Mouse (Mus musculus) stomach, postnatal 0 days (tissue): Measurements from ENCODE around the gene Ncam1. TPM values are rescaled to one million over a fixed set of nuclear protein-coding genes. Genes with fewer than 3 reads are reported as not detected.

ENCODE experiments used
- ATAC-seq: fragments of 200-750 bp; cut with Nextera tagmentation; 2 replicates; pipeline ENCODE4 v1.8.0; 2017; ENCODE audit not compliant: low FRiP score, low TSS enrichment
- DNase-seq: peaks from one replicate; pipeline ENCODE4 v3.0.0-alpha.2; 2016; ENCODE audit warnings: low spot score
- H3K27ac ChIP-seq: fragments of 300-500 bp; sonication (generic); replicated peaks from 2 replicates; pipeline ENCODE4 v1.5.1; 2014; ENCODE audit warnings: mild to moderate bottlenecking, control low read depth
- H3K27me3 ChIP-seq: fragments of 300-500 bp; sonication (generic); 2 replicates; pipeline ENCODE4 v1.6.1; 2014; ENCODE audit warnings: low read length; ENCODE audit not compliant: control insufficient read depth, insufficient read depth
- H3K36me3 ChIP-seq: fragments of 300-500 bp; sonication (generic); 2 replicates; pipeline ENCODE4 v1.6.1; 2014; ENCODE audit warnings: low read length, mixed read lengths; ENCODE audit not compliant: control insufficient read depth, insufficient read depth
- H3K4me1 ChIP-seq: fragments of 300-500 bp; sonication (generic); replicated peaks from 2 replicates; pipeline ENCODE4 v1.6.1; 2014; ENCODE audit warnings: antibody characterized with exemption; ENCODE audit not compliant: control insufficient read depth, insufficient read depth
- H3K4me2 ChIP-seq: fragments of 300-500 bp; sonication (generic); replicated peaks from 2 replicates; pipeline ENCODE4 v1.6.1; 2014; ENCODE audit warnings: low read depth, mild to moderate bottlenecking, control low read depth, moderate library complexity
- H3K4me3 ChIP-seq: fragments of 300-500 bp; sonication (generic); 2 replicates; pipeline ENCODE4 v1.5.1; 2014; ENCODE audit warnings: low read depth, low read length, control low read depth
- H3K9ac ChIP-seq: fragments of 300-500 bp; sonication (generic); 2 replicates; pipeline ENCODE4 v1.6.1; 2014; ENCODE audit warnings: mild to moderate bottlenecking, low read length, control low read depth, mixed read lengths
- H3K9me3 ChIP-seq: fragments of 300-500 bp; sonication (generic); 2 replicates; pipeline ENCODE4 v1.6.1; 2016; ENCODE audit warnings: low read length; ENCODE audit not compliant: control insufficient read depth
- CTCF ChIP-seq: IDR thresholded peaks from 2 replicates; pipeline ENCODE4 v1.5.1; 2016; ENCODE audit warnings: antibody characterized with exemption, low read depth, mild to moderate bottlenecking, moderate library complexity
- EP300 ChIP-seq: optimal IDR thresholded peaks from 2 replicates; pipeline ENCODE3; 2016; ENCODE audit warnings: antibody characterized with exemption
- WGBS: fragments of 180-500 bp; shearing (Covaris S2); extraction: QIAGEN DNeasy Blood & Tissue Kit; methylation state at CpG from one replicate; pipeline ENCODE4 v1.1.7; 2014; 5-methylcytosine and 5-hydroxymethylcytosine counted together
- polyA plus RNA-seq: library from polyadenylated mRNA; unstranded; fragments of >200 nt; fragmentation: Nextera tagmentation; extraction: Ambion mirVana; gene quantifications from 2 replicates; pipeline ENCODE4 v1.2.1, GENCODE M21; 2015

Gene Ncam1
- polyA plus RNA-seq, 1 experiment from 2014 or later: 34.0 TPM

GRCm38 (mm10) chr9:49531257-49531656, 267.5 kb downstream of the Ncam1 start:
- Histone ChIP-seq H3K4me3 (no peak overlapping the region), H3K27me3 (no peaks in the 10 kb centered on the region), H3K9ac (no peak overlapping the region), H3K9me3 (no peaks in the 10 kb centered on the region), H3K36me3 (no peaks in the 10 kb centered on the region), H3K4me2 (no peak overlapping the region), H3K4me1 (no peaks in the 10 kb centered on the region), H3K27ac (no peak overlapping the region)
- TF ChIP-seq CTCF (no peak), EP300 (no peak)
- no peak for DNase-seq
- WGBS: 56% methylated on average over 7 of the region's 7 CpGs
- ATAC-seq: no peak

GRCm38 (mm10) chr9:49530739-49531138, 268.0 kb downstream of the Ncam1 start:
- no peaks in the 10 kb centered on the region for H3K9me3 ChIP-seq
- TF ChIP-seq EP300: no peak
- TF ChIP-seq CTCF: no peak
- H3K27ac ChIP-seq: no peak overlapping the region
- no peaks in the 10 kb centered on the region for H3K36me3 ChIP-seq
- DNase-seq (no peak), ATAC-seq (no peak)
- no peak overlapping the region for H3K4me3 ChIP-seq
- WGBS: 59% methylated on average over 4 of the region's 4 CpGs
- H3K9ac ChIP-seq: no peak overlapping the region
- no peaks in the 10 kb centered on the region for H3K4me1 ChIP-seq
- H3K4me2 ChIP-seq: no peak overlapping the region
- no peaks in the 10 kb centered on the region for H3K27me3 ChIP-seq

- Histone ChIP-seq H3K27me3 (no peaks in the 10 kb centered on the region), H3K27ac (no peak overlapping the region), H3K4me3 (no peak overlapping the region), H3K4me2 (no peak overlapping the region), H3K4me1 (no peaks in the 10 kb centered on the region), H3K9me3 (no peaks in the 10 kb centered on the region), H3K9ac (no peak overlapping the region), H3K36me3 (no peaks in the 10 kb centered on the region)
- WGBS: 61% methylated on average over 8 of the region's 8 CpGs
- no peak for DNase-seq
- no peak for ATAC-seq
- TF ChIP-seq CTCF (no peak), EP300 (no peak)
Measured at GRCm38 (mm10) chr9:49529366-49529959, 269.3 kb downstream of the Ncam1 start.

- ATAC-seq: no peak
- Histone ChIP-seq H3K4me1 (no peaks in the 10 kb centered on the region), H3K36me3 (no peaks in the 10 kb centered on the region), H3K4me2 (no peak overlapping the region), H3K9me3 (no peaks in the 10 kb centered on the region), H3K27me3 (no peaks in the 10 kb centered on the region), H3K27ac (no peak overlapping the region), H3K9ac (no peak overlapping the region), H3K4me3 (no peak overlapping the region)
- TF ChIP-seq CTCF (peak; percentile 76), EP300 (no peak)
- WGBS: 63% methylated on average over 10 of the region's 10 CpGs
- DNase-seq: no peak
Measured at GRCm38 (mm10) chr9:49528943-49529342, 269.8 kb downstream of the Ncam1 start.

GRCm38 (mm10) chr9:49528026-49528425, 270.7 kb downstream of the Ncam1 start:
- no peak for TF ChIP-seq CTCF
- TF ChIP-seq EP300: no peak
- no peak overlapping the region for H3K9ac ChIP-seq
- H3K4me2 ChIP-seq: no peak overlapping the region
- H3K27ac ChIP-seq: no peak overlapping the region
- H3K9me3 ChIP-seq: no peaks in the 10 kb centered on the region
- no peaks in the 10 kb centered on the region for H3K4me1 ChIP-seq
- H3K36me3 ChIP-seq: no peaks in the 10 kb centered on the region
- DNase-seq: no peak
- WGBS: 77% methylated on average over 5 of the region's 5 CpGs
- no peak for ATAC-seq
- no peak overlapping the region for H3K4me3 ChIP-seq
- no peaks in the 10 kb centered on the region for H3K27me3 ChIP-seq

GRCm38 (mm10) chr9:49527340-49527739, 271.4 kb downstream of the Ncam1 start:
- ATAC-seq (no peak), DNase-seq (no peak)
- no peaks in the 10 kb centered on the region for H3K4me1 ChIP-seq
- no peak overlapping the region for H3K27ac ChIP-seq
- no peak for TF ChIP-seq CTCF
- TF ChIP-seq EP300: no peak
- no peak overlapping the region for H3K4me2 ChIP-seq
- 52% methylated on average over 8 of the region's 8 CpGs for WGBS
- H3K9me3 ChIP-seq: no peaks in the 10 kb centered on the region
- H3K36me3 ChIP-seq: no peaks in the 10 kb centered on the region
- H3K4me3 ChIP-seq: no peak overlapping the region
- no peaks in the 10 kb centered on the region for H3K27me3 ChIP-seq
- H3K9ac ChIP-seq: no peak overlapping the region
